Mouse (Mus musculus): Measurements from ENCODE around the gene Gga2. TPM values are rescaled to one million over a fixed set of nuclear protein-coding genes. Genes with fewer than 3 reads are reported as not detected.

The Gga2 gene
- polyA plus RNA-seq, 1 experiment from 2014 or later: 90.2 TPM

GRCm38 (mm10) chr7:121981307-121981871, 39.6 kb downstream of the Gga2 start, which contains the start of gene Cog7:
Gene Cog7, minus strand, starts transcription at chr7:121981711.
- H3K4me1 ChIP-seq (ENCODE audit: control insufficient read depth, insufficient read depth, low read length): no peaks in the 10 kb centered on the region

GRCm38 (mm10) chr7:121975031-121975430, 46.0 kb downstream of the Gga2 start:
- Histone ChIP-seq H3K9me3 (ENCODE audit: control insufficient read depth, low read length) (no peaks in the 10 kb centered on the region), H3K27me3 (ENCODE audit: control insufficient read depth, insufficient read depth, low read length) (no peaks in the 10 kb centered on the region), H3K27ac (replicated peaks; ENCODE audit: low read depth, low read length) (no peak overlapping the region), H3K9ac (ENCODE audit: low read length) (no peak overlapping the region), H3K4me2 (ENCODE audit: low read depth, severe bottlenecking) (no peak overlapping the region), H3K36me3 (ENCODE audit: control insufficient read depth, insufficient read depth, low read length) (0 out of 2 replicates have a peak, but pooled peaks cover 3% of the 10 kb centered on the region), H3K4me1 (ENCODE audit: control insufficient read depth, insufficient read depth, low read length) (no peaks in the 10 kb centered on the region), H3K4me3 (ENCODE audit: low read depth, low read length) (no peak overlapping the region)
- DNase-seq (ENCODE audit: low spot score): peak; percentile 73
- WGBS: 52% methylated on average over 4 of the region's 4 CpGs
- no peak for ATAC-seq (ENCODE audit: insufficient number of reproducible peaks, low FRiP score, low TSS enrichment, low read depth)

More at GRCm38 (mm10) chr7:121981307-121981871, 39.6 kb downstream of the Gga2 start, which contains the start of gene Cog7:
- peak within 1 kb of the TSS; percentile 85 for H3K4me3 ChIP-seq (ENCODE audit: low read depth, low read length)
- no peak within 1 kb of the TSS for H3K27ac ChIP-seq (replicated peaks; ENCODE audit: low read depth, low read length)
- H3K4me2 ChIP-seq (ENCODE audit: low read depth, severe bottlenecking): peak within 1 kb of the TSS; percentile 49
- 0 out of 2 replicates have a peak, but pooled peaks cover 3% of the 10 kb centered on the region for H3K36me3 ChIP-seq (ENCODE audit: control insufficient read depth, insufficient read depth, low read length)
- DNase-seq (ENCODE audit: low spot score) (peak; percentile 95), ATAC-seq (ENCODE audit: insufficient number of reproducible peaks, low FRiP score, low TSS enrichment, low read depth) (peak; percentile 85)
- H3K9ac ChIP-seq (ENCODE audit: low read length): peak within 1 kb of the TSS; percentile 67
- H3K27me3 ChIP-seq (ENCODE audit: control insufficient read depth, insufficient read depth, low read length): no peaks in the 10 kb centered on the region
- H3K9me3 ChIP-seq (ENCODE audit: control insufficient read depth, low read length): no peaks in the 10 kb centered on the region
- under 1% methylated on average over 55 of the region's 55 CpGs for WGBS

GRCm38 (mm10) chr7:121971698-121972097, 49.3 kb downstream of the Gga2 start:
- no peaks in the 10 kb centered on the region for H3K27me3 ChIP-seq (ENCODE audit: control insufficient read depth, insufficient read depth, low read length)
- 91% methylated on average over 3 of the region's 3 CpGs for WGBS
- H3K9ac ChIP-seq (ENCODE audit: low read length): no peak overlapping the region
- no peaks in the 10 kb centered on the region for H3K9me3 ChIP-seq (ENCODE audit: control insufficient read depth, low read length)
- H3K36me3 ChIP-seq (ENCODE audit: control insufficient read depth, insufficient read depth, low read length): no peaks in the 10 kb centered on the region
- no peak overlapping the region for H3K4me2 ChIP-seq (ENCODE audit: low read depth, severe bottlenecking)
- no peak overlapping the region for H3K4me3 ChIP-seq (ENCODE audit: low read depth, low read length)
- DNase-seq (ENCODE audit: low spot score) (no peak), ATAC-seq (ENCODE audit: insufficient number of reproducible peaks, low FRiP score, low TSS enrichment, low read depth) (no peak)
- H3K4me1 ChIP-seq (ENCODE audit: control insufficient read depth, insufficient read depth, low read length): no peaks in the 10 kb centered on the region
- no peak overlapping the region for H3K27ac ChIP-seq (replicated peaks; ENCODE audit: low read depth, low read length)

GRCm38 (mm10) chr7:121970250-121970649, 50.8 kb downstream of the Gga2 start:
- Histone ChIP-seq H3K4me2 (ENCODE audit: low read depth, severe bottlenecking) (no peak overlapping the region), H3K36me3 (ENCODE audit: control insufficient read depth, insufficient read depth, low read length) (no peaks in the 10 kb centered on the region), H3K4me3 (ENCODE audit: low read depth, low read length) (no peak overlapping the region), H3K27me3 (ENCODE audit: control insufficient read depth, insufficient read depth, low read length) (no peaks in the 10 kb centered on the region), H3K9ac (ENCODE audit: low read length) (no peak overlapping the region), H3K4me1 (ENCODE audit: control insufficient read depth, insufficient read depth, low read length) (no peaks in the 10 kb centered on the region), H3K9me3 (ENCODE audit: control insufficient read depth, low read length) (no peaks in the 10 kb centered on the region), H3K27ac (replicated peaks; ENCODE audit: low read depth, low read length) (no peak overlapping the region)
- 87% methylated on average over 9 of the region's 9 CpGs for WGBS
- ATAC-seq (ENCODE audit: insufficient number of reproducible peaks, low FRiP score, low TSS enrichment, low read depth) (no peak), DNase-seq (ENCODE audit: low spot score) (no peak)

GRCm38 (mm10) chr7:121968816-121969215, 52.2 kb downstream of the Gga2 start:
- Histone ChIP-seq H3K27ac (replicated peaks; ENCODE audit: low read depth, low read length) (no peak overlapping the region), H3K4me3 (ENCODE audit: low read depth, low read length) (no peak overlapping the region), H3K36me3 (ENCODE audit: control insufficient read depth, insufficient read depth, low read length) (no peaks in the 10 kb centered on the region), H3K4me1 (ENCODE audit: control insufficient read depth, insufficient read depth, low read length) (no peaks in the 10 kb centered on the region), H3K9ac (ENCODE audit: low read length) (no peak overlapping the region), H3K27me3 (ENCODE audit: control insufficient read depth, insufficient read depth, low read length) (no peaks in the 10 kb centered on the region), H3K4me2 (ENCODE audit: low read depth, severe bottlenecking) (no peak overlapping the region), H3K9me3 (ENCODE audit: control insufficient read depth, low read length) (no peaks in the 10 kb centered on the region)
- no peak for DNase-seq (ENCODE audit: low spot score)
- no peak for ATAC-seq (ENCODE audit: insufficient number of reproducible peaks, low FRiP score, low TSS enrichment, low read depth)
- 89% methylated on average over 9 of the region's 9 CpGs for WGBS

GRCm38 (mm10) chr7:121968242-121968641, 52.8 kb downstream of the Gga2 start:
- no peak overlapping the region for H3K4me2 ChIP-seq (ENCODE audit: low read depth, severe bottlenecking)
- no peaks in the 10 kb centered on the region for H3K9me3 ChIP-seq (ENCODE audit: control insufficient read depth, low read length)
- no peaks in the 10 kb centered on the region for H3K4me1 ChIP-seq (ENCODE audit: control insufficient read depth, insufficient read depth, low read length)
- H3K9ac ChIP-seq (ENCODE audit: low read length): no peak overlapping the region
- no peaks in the 10 kb centered on the region for H3K27me3 ChIP-seq (ENCODE audit: control insufficient read depth, insufficient read depth, low read length)
- ATAC-seq (ENCODE audit: insufficient number of reproducible peaks, low FRiP score, low TSS enrichment, low read depth) (no peak), DNase-seq (ENCODE audit: low spot score) (no peak)
- no peak overlapping the region for H3K27ac ChIP-seq (replicated peaks; ENCODE audit: low read depth, low read length)
- no peak overlapping the region for H3K4me3 ChIP-seq (ENCODE audit: low read depth, low read length)
- H3K36me3 ChIP-seq (ENCODE audit: control insufficient read depth, insufficient read depth, low read length): no peaks in the 10 kb centered on the region
- 71% methylated on average over 8 of the region's 8 CpGs for WGBS

GRCm38 (mm10) chr7:121966169-121966568, 54.9 kb downstream of the Gga2 start:
- H3K9ac ChIP-seq (ENCODE audit: low read length): no peak overlapping the region
- no peak overlapping the region for H3K4me3 ChIP-seq (ENCODE audit: low read depth, low read length)
- H3K4me2 ChIP-seq (ENCODE audit: low read depth, severe bottlenecking): no peak overlapping the region
- 97% methylated on average over 7 of the region's 7 CpGs for WGBS
- H3K27me3 ChIP-seq (ENCODE audit: control insufficient read depth, insufficient read depth, low read length): no peaks in the 10 kb centered on the region
- H3K9me3 ChIP-seq (ENCODE audit: control insufficient read depth, low read length): no peaks in the 10 kb centered on the region
- H3K4me1 ChIP-seq (ENCODE audit: control insufficient read depth, insufficient read depth, low read length): no peaks in the 10 kb centered on the region
- peaks cover 2% of the 10 kb centered on the region; the same call in 1 of the 2 replicates for H3K36me3 ChIP-seq (ENCODE audit: control insufficient read depth, insufficient read depth, low read length)
- DNase-seq (ENCODE audit: low spot score): no peak
- H3K27ac ChIP-seq (replicated peaks; ENCODE audit: low read depth, low read length): no peak overlapping the region
- ATAC-seq (ENCODE audit: insufficient number of reproducible peaks, low FRiP score, low TSS enrichment, low read depth): no peak

- no peak for ATAC-seq (ENCODE audit: insufficient number of reproducible peaks, low FRiP score, low TSS enrichment, low read depth)
These were observed 57.1 kb downstream of the Gga2 start for GRCm38 (mm10) chr7:121963883-121964398.

More at GRCm38 (mm10) chr7:121963883-121964398, 57.1 kb downstream of the Gga2 start:
- Histone ChIP-seq H3K36me3 (ENCODE audit: control insufficient read depth, insufficient read depth, low read length) (peaks cover 2% of the 10 kb centered on the region; the same call in 1 of the 2 replicates), H3K4me1 (ENCODE audit: control insufficient read depth, insufficient read depth, low read length) (no peaks in the 10 kb centered on the region), H3K9me3 (ENCODE audit: control insufficient read depth, low read length) (no peaks in the 10 kb centered on the region), H3K4me3 (ENCODE audit: low read depth, low read length) (no peak overlapping the region), H3K27me3 (ENCODE audit: control insufficient read depth, insufficient read depth, low read length) (no peaks in the 10 kb centered on the region), H3K27ac (replicated peaks; ENCODE audit: low read depth, low read length) (no peak overlapping the region), H3K4me2 (ENCODE audit: low read depth, severe bottlenecking) (no peak overlapping the region), H3K9ac (ENCODE audit: low read length) (no peak overlapping the region)
- 65% methylated on average over 6 of the region's 6 CpGs for WGBS
- peak; percentile 38 for DNase-seq (ENCODE audit: low spot score)
